Mouse (Mus musculus): Measurements from ENCODE around the gene Zcchc14.
A peak's percentile ranks its signal among the peaks of the same experiment; 100 is the strongest.
"Not testable (repeated sequence)": the region's sequence is repeated elsewhere in the genome, so short reads cannot be mapped to it uniquely, and the experiment has no call there.

The Zcchc14 gene

GRCm38 (mm10) chr8:121623043-121623442 is 29.7 kb downstream of the Zcchc14 start:
- no peak for DNase-seq (ENCODE audit: low spot score in 2 of 2)

GRCm38 (mm10) chr8:121621879-121622278 is 30.8 kb downstream of the Zcchc14 start:
- no peak for DNase-seq (ENCODE audit: low spot score in 2 of 2)

GRCm38 (mm10) chr8:121620801-121621516 is 31.7 kb downstream of the Zcchc14 start:
- no peak for DNase-seq (ENCODE audit: low spot score in 2 of 2)

GRCm38 (mm10) chr8:121619401-121619995 is 33.2 kb downstream of the Zcchc14 start:
- no peak for DNase-seq (ENCODE audit: low spot score in 2 of 2)

- DNase-seq (ENCODE audit: low spot score in 2 of 2), result no peak
Observed at GRCm38 (mm10) chr8:121613419-121613818, 39.3 kb downstream of the Zcchc14 start.

- no peak for DNase-seq (ENCODE audit: low spot score in 2 of 2)
Observed at GRCm38 (mm10) chr8:121609916-121610315, 42.8 kb downstream of the Zcchc14 start.

- no peak for DNase-seq (ENCODE audit: low spot score in 2 of 2)
Observed at GRCm38 (mm10) chr8:121609251-121609650, 43.5 kb downstream of the Zcchc14 start.

GRCm38 (mm10) chr8:121607661-121608060 is 45.0 kb downstream of the Zcchc14 start:
- DNase-seq (ENCODE audit: low spot score in 2 of 2), result no peak

- DNase-seq (ENCODE audit: low spot score in 2 of 2), result no peak
Observed at GRCm38 (mm10) chr8:121603801-121604200, 48.9 kb downstream of the Zcchc14 start.

GRCm38 (mm10) chr8:121602860-121603259 is 49.8 kb downstream of the Zcchc14 start:
- peak; percentile 64 to 86 for DNase-seq (ENCODE audit: low spot score in 2 of 2)

GRCm38 (mm10) chr8:121602411-121602810 is 50.3 kb downstream of the Zcchc14 start:
- DNase-seq (ENCODE audit: low spot score in 2 of 2), result no peak

GRCm38 (mm10) chr8:121599842-121600241 is 52.9 kb downstream of the Zcchc14 start:
- no peak for DNase-seq (ENCODE audit: low spot score in 2 of 2)

GRCm38 (mm10) chr8:121598892-121599291 is 53.8 kb downstream of the Zcchc14 start:
- DNase-seq (ENCODE audit: low spot score in 2 of 2), result peak in 1 of 2 experiments; percentile 80

GRCm38 (mm10) chr8:121598190-121598589 is 54.5 kb downstream of the Zcchc14 start:
- no peak for DNase-seq (ENCODE audit: low spot score in 2 of 2)

GRCm38 (mm10) chr8:121597492-121597891 is 55.2 kb downstream of the Zcchc14 start:
- not testable (repeated sequence) for DNase-seq (ENCODE audit: low spot score in 2 of 2)

- no peak for DNase-seq (ENCODE audit: low spot score in 2 of 2)
Observed at GRCm38 (mm10) chr8:121593983-121594382, 58.7 kb downstream of the Zcchc14 start.

GRCm38 (mm10) chr8:121593293-121593692 is 59.4 kb downstream of the Zcchc14 start:
- DNase-seq (ENCODE audit: low spot score in 2 of 2), result no peak

- DNase-seq (ENCODE audit: low spot score in 2 of 2), result no peak
Observed at GRCm38 (mm10) chr8:121591178-121592066, 61.3 kb downstream of the Zcchc14 start.

GRCm38 (mm10) chr8:121590203-121591177 is 62.2 kb downstream of the Zcchc14 start, which contains the start of gene Map1lc3b:
Map1lc3b (plus strand) TSS chr8:121590361.
- peak; percentile 90 to 95 for DNase-seq (ENCODE audit: low spot score in 2 of 2)

- DNase-seq (ENCODE audit: low spot score in 2 of 2), result no peak
Observed at GRCm38 (mm10) chr8:121589205-121589726, 63.4 kb downstream of the Zcchc14 start.

GRCm38 (mm10) chr8:121588750-121589149 is 64.0 kb downstream of the Zcchc14 start:
- DNase-seq (ENCODE audit: low spot score in 2 of 2), result no peak
